Mouse (Mus musculus) G1E (cell line): ENCODE results near the gene Slc9a9.

ENCODE experiments used
- CTCF ChIP-seq: IDR thresholded peaks from 2 replicates; pipeline ENCODE4 v1.5.1; 2012; ENCODE audit warnings: low read depth, low read length, inconsistent platforms, mixed read lengths
- POLR2AphosphoS5 ChIP-seq: IDR thresholded peaks from 2 replicates; pipeline ENCODE4 v1.6.1; 2012; ENCODE audit warnings: low read depth, low read length, inconsistent platforms; ENCODE audit not compliant: insufficient replicate concordance

DNA sequence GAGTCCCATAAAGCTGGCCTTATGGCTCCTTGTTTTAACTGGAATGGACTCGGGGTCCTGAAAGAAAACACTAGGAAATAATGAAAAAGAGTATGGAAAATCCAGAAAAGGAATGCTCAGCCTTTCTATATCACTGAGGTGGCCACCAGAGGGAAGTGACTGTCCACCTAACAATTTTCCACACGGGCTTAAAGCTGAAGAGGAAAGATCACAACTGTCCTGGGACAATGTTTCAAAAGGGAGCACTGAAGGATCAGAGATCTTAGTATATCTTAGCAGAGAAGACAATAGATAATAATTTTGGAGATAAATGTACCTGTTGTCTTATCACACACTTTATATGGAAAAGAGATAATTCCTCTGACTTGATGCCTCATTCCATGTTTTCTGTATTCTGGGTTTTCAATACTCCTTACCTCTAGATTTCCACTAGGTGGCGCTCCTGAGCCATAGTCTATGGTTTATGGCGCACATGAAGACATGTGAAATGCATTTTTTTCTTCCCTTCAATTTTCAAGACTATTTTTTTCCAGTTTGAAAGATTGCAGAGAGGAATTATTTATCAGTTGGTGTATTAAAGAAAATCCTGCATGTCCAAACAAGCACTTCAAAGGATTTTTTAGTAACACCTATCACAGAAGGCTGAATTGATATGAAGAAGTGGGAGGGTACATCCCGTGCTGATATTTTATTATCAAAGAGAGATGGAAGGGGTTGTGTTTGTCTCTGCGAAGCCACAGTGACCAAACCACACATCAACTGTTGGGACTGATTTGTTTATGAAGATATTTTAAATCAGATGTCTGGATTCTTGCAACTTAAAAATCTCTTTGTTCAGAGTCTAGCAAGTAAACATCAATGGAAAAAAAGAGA is 69.1 kb downstream of the Slc9a9 start:
- no peak; the same call in 1 of the 2 replicates for TF ChIP-seq CTCF
- no peak for TF ChIP-seq POLR2AphosphoS5
